Mouse (Mus musculus): ENCODE results near the gene Pde4d. TPM values are rescaled to one million over a fixed set of nuclear protein-coding genes. Genes with fewer than 3 reads are reported as not detected.

Pde4d gene
- polyA plus RNA-seq, 1 experiment from 2014 or later: 8.7 TPM

DNA sequence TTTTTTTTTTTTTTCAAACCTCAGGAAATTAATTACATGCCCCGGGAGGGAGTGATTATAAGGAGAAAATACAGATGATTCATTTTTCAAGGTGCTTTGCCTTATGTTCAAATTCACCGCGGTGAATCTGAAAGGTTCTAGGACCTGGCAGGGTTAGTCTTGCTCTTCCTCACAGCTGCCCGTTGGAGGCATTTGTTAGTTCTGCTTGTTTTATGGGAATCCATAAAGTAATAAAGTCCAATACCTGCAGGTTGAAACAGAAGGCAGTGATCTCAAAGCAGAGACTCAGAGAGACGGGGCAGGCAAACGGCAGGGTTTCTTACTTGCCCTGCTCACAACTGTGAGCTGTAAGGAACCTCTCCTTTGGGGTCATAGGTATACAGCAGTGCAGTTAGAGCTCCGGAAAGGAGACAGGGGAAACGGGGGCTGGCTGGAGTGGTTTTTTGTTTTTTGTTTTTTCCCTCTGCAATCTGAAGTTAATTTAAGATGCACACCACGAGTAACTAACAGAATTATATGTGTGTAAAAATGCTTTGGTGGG lies 49.1 kb downstream of the Pde4d start:
- DNase-seq (ENCODE audit: low spot score, missing footprints): no peak
- H3K27ac ChIP-seq (ENCODE audit: low read depth, low read length): no peak overlapping the region
- no peaks in the 10 kb centered on the region for H3K27me3 ChIP-seq (ENCODE audit: control insufficient read depth, insufficient read depth, low read length)
- H3K4me3 ChIP-seq (ENCODE audit: low read depth, low read length): no peak overlapping the region
- no peaks in the 10 kb centered on the region for H3K9me3 ChIP-seq (ENCODE audit: control insufficient read depth, low read length)
- ATAC-seq (ENCODE audit: low FRiP score): no peak
- H3K9ac ChIP-seq (ENCODE audit: low read length): no peak overlapping the region
- H3K36me3 ChIP-seq (ENCODE audit: control insufficient read depth, insufficient read depth, low read length): no peaks in the 10 kb centered on the region
- no peak overlapping the region for H3K4me2 ChIP-seq
- H3K4me1 ChIP-seq (ENCODE audit: control insufficient read depth, insufficient read depth, low read length): no peaks in the 10 kb centered on the region
- 73% methylated on average over 9 of the region's 9 CpGs for WGBS

DNA sequence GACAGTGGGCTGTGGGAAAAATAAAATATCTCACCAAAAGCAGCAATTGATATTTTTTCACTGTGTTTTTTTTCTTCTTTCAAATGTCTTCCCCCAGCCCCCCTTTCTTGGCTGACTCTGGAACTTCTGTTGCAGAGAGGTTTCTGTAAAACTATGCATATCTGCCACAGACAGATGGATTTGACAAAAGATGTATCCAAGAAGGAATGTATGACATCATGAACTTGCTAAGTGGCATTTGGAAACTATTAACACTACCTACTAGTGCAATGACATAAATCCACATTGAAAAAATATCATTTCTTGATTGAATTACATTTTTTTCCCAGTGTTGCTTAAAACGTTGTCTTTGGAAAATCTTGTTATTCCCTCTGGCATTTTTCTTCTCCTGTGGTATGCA lies 51.6 kb downstream of the Pde4d start:
- H3K9ac ChIP-seq (ENCODE audit: low read length): no peak overlapping the region
- H3K27ac ChIP-seq (ENCODE audit: low read depth, low read length): no peak overlapping the region
- H3K27me3 ChIP-seq (ENCODE audit: control insufficient read depth, insufficient read depth, low read length): no peaks in the 10 kb centered on the region
- DNase-seq (ENCODE audit: low spot score, missing footprints) (peak; percentile 76), ATAC-seq (ENCODE audit: low FRiP score) (no peak)
- no peaks in the 10 kb centered on the region for H3K4me1 ChIP-seq (ENCODE audit: control insufficient read depth, insufficient read depth, low read length)
- 69% methylated on average over 1 of the region's 1 CpGs for WGBS
- no peaks in the 10 kb centered on the region for H3K9me3 ChIP-seq (ENCODE audit: control insufficient read depth, low read length)
- H3K4me3 ChIP-seq (ENCODE audit: low read depth, low read length): no peak overlapping the region
- no peak overlapping the region for H3K4me2 ChIP-seq
- H3K36me3 ChIP-seq (ENCODE audit: control insufficient read depth, insufficient read depth, low read length): no peaks in the 10 kb centered on the region

DNA sequence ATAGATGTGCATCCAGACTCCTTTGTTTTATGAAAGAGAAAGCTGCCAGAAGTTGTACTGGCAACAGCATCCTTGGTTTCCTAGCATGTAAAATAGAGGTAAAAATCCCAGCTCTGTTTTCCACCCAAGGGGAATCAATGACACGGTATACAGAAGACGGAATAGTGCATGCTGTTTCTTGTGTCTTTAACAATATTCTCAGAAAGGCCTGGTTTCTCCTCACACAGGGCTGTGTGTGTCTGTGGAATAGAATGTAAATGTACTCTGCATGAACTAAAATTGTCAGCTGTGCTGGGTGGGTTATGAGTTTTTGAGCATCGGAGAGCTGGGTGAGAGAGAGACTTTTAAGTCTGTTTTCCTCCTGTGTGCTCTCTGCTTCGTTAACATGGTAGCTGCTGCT lies 74.8 kb downstream of the Pde4d start:
- DNase-seq (ENCODE audit: low spot score, missing footprints): peak; percentile 60
- no peaks in the 10 kb centered on the region for H3K9me3 ChIP-seq (ENCODE audit: control insufficient read depth, low read length)
- H3K4me3 ChIP-seq (ENCODE audit: low read depth, low read length): no peak overlapping the region
- ATAC-seq (ENCODE audit: low FRiP score): no peak
- WGBS: 84% methylated on average over 4 of the region's 4 CpGs
- H3K4me2 ChIP-seq: no peak overlapping the region
- no peaks in the 10 kb centered on the region for H3K4me1 ChIP-seq (ENCODE audit: control insufficient read depth, insufficient read depth, low read length)
- no peaks in the 10 kb centered on the region for H3K36me3 ChIP-seq (ENCODE audit: control insufficient read depth, insufficient read depth, low read length)
- no peaks in the 10 kb centered on the region for H3K27me3 ChIP-seq (ENCODE audit: control insufficient read depth, insufficient read depth, low read length)
- no peak overlapping the region for H3K27ac ChIP-seq (ENCODE audit: low read depth, low read length)
- H3K9ac ChIP-seq (ENCODE audit: low read length): no peak overlapping the region

DNA sequence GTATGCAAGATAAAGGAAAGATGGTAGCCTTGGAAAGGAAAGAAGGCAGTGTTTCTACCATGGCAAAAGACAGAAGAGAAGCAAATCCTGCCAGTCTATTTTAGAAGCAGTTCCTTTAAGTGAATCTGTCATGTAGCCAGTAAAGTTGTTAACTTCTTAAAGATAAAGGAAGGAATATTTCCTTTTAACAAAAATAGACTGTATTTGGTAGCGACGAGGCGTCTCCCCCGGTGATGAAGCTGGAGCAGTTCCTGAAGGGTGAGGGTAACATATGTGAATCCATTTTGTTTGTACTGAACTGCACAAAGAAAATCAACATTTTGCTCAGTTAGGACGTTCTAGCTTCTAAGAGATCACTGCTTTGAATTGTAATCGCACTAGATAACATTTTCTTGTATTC lies 75.2 kb downstream of the Pde4d start:
- Histone ChIP-seq H3K9me3 (ENCODE audit: control insufficient read depth, low read length) (no peaks in the 10 kb centered on the region), H3K36me3 (ENCODE audit: control insufficient read depth, insufficient read depth, low read length) (no peaks in the 10 kb centered on the region), H3K27me3 (ENCODE audit: control insufficient read depth, insufficient read depth, low read length) (no peaks in the 10 kb centered on the region), H3K9ac (ENCODE audit: low read length) (no peak overlapping the region), H3K4me2 (no peak overlapping the region), H3K4me1 (ENCODE audit: control insufficient read depth, insufficient read depth, low read length) (no peaks in the 10 kb centered on the region), H3K4me3 (ENCODE audit: low read depth, low read length) (no peak overlapping the region), H3K27ac (ENCODE audit: low read depth, low read length) (no peak overlapping the region)
- DNase-seq (ENCODE audit: low spot score, missing footprints) (peak; percentile 17), ATAC-seq (ENCODE audit: low FRiP score) (no peak)
- 93% methylated on average over 6 of the region's 6 CpGs for whole genome bisulfite sequencing

DNA sequence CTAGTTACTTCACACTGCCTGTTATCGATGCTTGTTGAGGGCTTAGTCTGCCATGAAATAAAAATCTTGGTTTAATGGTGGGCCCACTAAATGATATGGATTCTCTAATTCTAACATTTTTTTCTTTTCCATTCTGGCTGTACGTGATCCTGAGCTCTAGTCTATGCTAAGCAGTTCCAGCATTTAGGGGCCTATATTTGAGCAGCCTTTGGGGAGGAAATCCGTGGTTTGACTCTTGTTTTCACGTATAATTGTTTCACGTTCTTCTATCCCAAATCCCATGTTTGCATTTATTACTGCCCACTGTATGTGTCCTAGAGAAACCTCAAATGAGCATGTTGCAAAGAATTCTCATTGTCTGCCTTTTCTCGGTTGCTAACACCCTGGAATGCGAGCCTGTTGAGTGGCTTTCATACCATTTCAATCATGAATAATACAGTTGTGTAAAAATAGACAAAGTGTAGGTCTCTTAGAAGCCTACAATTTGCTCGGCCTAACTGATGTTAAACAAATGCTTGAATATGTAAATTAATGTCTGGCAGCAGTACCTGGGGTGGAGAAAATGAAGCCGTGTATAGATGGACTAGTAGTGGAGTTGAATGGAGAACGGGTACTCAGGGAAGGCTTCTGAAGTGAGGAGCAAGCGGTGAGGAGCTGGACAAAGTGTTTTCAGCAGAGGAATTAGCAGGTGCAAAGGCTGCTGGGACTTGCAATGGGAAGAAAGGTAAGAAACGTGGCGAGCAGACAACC lies 76.7 kb downstream of the Pde4d start:
- Histone ChIP-seq H3K4me1 (ENCODE audit: control insufficient read depth, insufficient read depth, low read length) (no peaks in the 10 kb centered on the region), H3K27ac (ENCODE audit: low read depth, low read length) (no peak overlapping the region), H3K27me3 (ENCODE audit: control insufficient read depth, insufficient read depth, low read length) (no peaks in the 10 kb centered on the region), H3K9me3 (ENCODE audit: control insufficient read depth, low read length) (no peaks in the 10 kb centered on the region), H3K4me2 (no peak overlapping the region), H3K36me3 (ENCODE audit: control insufficient read depth, insufficient read depth, low read length) (no peaks in the 10 kb centered on the region), H3K9ac (ENCODE audit: low read length) (no peak overlapping the region), H3K4me3 (ENCODE audit: low read depth, low read length) (no peak overlapping the region)
- ATAC-seq (ENCODE audit: low FRiP score) (0 out of 2 replicates have a peak, but pooled peaks have one; percentile 11), DNase-seq (ENCODE audit: low spot score, missing footprints) (peak; percentile 76)
- 71% methylated on average over 13 of the region's 13 CpGs for WGBS

DNA sequence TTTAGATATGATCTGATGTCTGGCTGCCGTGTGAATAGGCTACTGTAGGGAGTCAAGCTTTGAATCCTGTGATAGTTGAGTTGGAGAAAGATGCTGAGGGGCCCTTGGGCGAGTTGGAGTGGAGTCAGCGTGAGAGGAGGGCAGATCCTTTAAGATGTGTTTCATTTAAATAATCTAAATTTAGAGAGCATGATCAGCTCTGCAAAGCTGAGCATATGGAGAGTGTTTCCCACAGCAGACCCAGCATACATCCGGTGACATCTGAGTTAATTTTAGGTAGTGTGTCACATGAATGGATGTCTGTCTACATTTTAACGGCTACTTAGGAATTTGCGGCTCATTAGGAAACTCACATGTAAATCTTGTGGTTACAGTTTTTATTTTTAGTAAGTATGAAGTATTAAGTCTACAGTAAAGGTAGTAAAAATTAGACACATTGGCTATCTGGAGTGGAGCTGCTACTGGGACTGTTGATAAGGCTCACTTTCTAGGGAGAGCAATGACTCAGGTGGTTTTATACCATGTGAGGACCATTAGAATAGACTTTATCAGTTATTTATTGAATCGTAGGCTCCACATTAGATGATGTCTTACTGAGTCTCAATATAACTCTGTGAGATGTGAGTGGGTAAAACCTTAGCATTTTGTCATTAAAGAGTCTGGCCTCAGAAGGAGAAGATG lies 77.5 kb downstream of the Pde4d start:
- WGBS: 90% methylated on average over 7 of the region's 7 CpGs
- H3K27me3 ChIP-seq (ENCODE audit: control insufficient read depth, insufficient read depth, low read length): no peaks in the 10 kb centered on the region
- DNase-seq (ENCODE audit: low spot score, missing footprints) (peak; percentile 64), ATAC-seq (ENCODE audit: low FRiP score) (no peak)
- no peak overlapping the region for H3K4me3 ChIP-seq (ENCODE audit: low read depth, low read length)
- H3K4me1 ChIP-seq (ENCODE audit: control insufficient read depth, insufficient read depth, low read length): no peaks in the 10 kb centered on the region
- H3K27ac ChIP-seq (ENCODE audit: low read depth, low read length): no peak overlapping the region
- no peak overlapping the region for H3K4me2 ChIP-seq
- no peaks in the 10 kb centered on the region for H3K36me3 ChIP-seq (ENCODE audit: control insufficient read depth, insufficient read depth, low read length)
- H3K9ac ChIP-seq (ENCODE audit: low read length): no peak overlapping the region
- no peaks in the 10 kb centered on the region for H3K9me3 ChIP-seq (ENCODE audit: control insufficient read depth, low read length)

DNA sequence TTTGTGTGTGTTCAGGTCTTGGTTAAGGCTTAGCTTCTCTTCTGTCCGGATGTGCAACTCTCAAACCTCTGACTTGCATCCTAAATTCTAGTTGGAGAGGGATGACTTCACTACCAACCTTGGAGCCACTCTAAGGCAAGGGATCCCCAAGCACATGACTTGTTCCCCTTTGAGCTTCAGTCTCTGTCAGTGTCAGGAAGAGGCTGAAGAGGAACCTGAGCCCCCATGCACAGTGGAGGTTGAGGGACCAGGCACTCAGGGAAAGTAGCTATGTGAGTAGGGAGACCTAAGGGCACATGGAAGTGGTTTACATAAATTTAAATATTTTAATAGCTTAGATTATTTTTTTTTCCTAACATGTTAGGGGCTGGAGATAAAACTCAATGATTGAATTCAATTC lies 78.6 kb downstream of the Pde4d start:
- ATAC-seq (ENCODE audit: low FRiP score): no peak
- H3K36me3 ChIP-seq (ENCODE audit: control insufficient read depth, insufficient read depth, low read length): no peaks in the 10 kb centered on the region
- H3K9me3 ChIP-seq (ENCODE audit: control insufficient read depth, low read length): no peaks in the 10 kb centered on the region
- H3K4me3 ChIP-seq (ENCODE audit: low read depth, low read length): no peak overlapping the region
- no peak overlapping the region for H3K9ac ChIP-seq (ENCODE audit: low read length)
- peak; percentile 60 for DNase-seq (ENCODE audit: low spot score, missing footprints)
- no peaks in the 10 kb centered on the region for H3K4me1 ChIP-seq (ENCODE audit: control insufficient read depth, insufficient read depth, low read length)
- no peaks in the 10 kb centered on the region for H3K27me3 ChIP-seq (ENCODE audit: control insufficient read depth, insufficient read depth, low read length)
- H3K4me2 ChIP-seq: no peak overlapping the region
- WGBS: 87% methylated on average over 1 of the region's 1 CpGs
- H3K27ac ChIP-seq (ENCODE audit: low read depth, low read length): no peak overlapping the region

DNA sequence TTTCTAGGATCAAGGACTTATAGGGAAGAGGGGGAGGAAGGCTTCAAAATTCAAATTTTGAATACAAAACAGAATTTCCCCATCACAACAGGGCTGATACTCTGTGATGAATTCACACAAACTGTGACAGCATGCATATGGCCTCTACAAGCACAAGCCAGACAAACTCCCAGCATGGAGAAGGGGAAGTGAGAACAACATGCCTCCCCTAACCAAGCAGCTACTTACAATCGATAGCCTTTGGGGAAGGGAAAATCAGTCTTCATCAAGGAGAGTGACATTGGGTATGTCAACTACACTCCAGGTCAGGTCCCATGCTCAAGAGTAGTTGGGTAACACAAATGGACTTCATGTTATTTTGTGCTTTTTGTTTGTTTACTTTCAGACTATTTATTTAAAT lies 83.1 kb downstream of the Pde4d start:
- H3K4me3 ChIP-seq (ENCODE audit: low read depth, low read length): no peak overlapping the region
- H3K9ac ChIP-seq (ENCODE audit: low read length): no peak overlapping the region
- H3K27ac ChIP-seq (ENCODE audit: low read depth, low read length): no peak overlapping the region
- H3K4me2 ChIP-seq: no peak overlapping the region
- no peaks in the 10 kb centered on the region for H3K9me3 ChIP-seq (ENCODE audit: control insufficient read depth, low read length)
- H3K36me3 ChIP-seq (ENCODE audit: control insufficient read depth, insufficient read depth, low read length): no peaks in the 10 kb centered on the region
- 94% methylated on average over 1 of the region's 1 CpGs for WGBS
- no peak for DNase-seq (ENCODE audit: low spot score, missing footprints)
- ATAC-seq (ENCODE audit: low FRiP score): no peak
- no peaks in the 10 kb centered on the region for H3K4me1 ChIP-seq (ENCODE audit: control insufficient read depth, insufficient read depth, low read length)
- H3K27me3 ChIP-seq (ENCODE audit: control insufficient read depth, insufficient read depth, low read length): no peaks in the 10 kb centered on the region

DNA sequence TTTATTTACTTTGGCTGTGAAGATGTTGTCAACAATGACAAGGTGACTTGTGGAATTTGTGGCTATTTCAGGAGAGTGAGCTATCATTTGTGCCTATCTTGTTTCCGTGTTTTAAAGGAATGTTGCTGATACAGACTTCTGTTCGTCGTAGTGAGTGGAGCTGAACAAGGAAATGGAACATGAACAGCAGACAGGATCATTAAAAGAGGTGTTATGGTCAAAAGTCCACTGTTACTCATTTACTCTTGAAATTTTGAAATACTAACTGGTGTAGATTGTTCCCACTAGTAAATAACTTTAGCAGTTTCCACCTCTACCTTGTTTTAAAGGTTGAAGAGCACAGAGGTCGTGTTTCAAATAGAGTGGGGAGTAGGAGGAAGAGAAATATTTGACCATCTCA lies 86.7 kb downstream of the Pde4d start:
- no peaks in the 10 kb centered on the region for H3K36me3 ChIP-seq (ENCODE audit: control insufficient read depth, insufficient read depth, low read length)
- H3K9ac ChIP-seq (ENCODE audit: low read length): no peak overlapping the region
- DNase-seq (ENCODE audit: low spot score, missing footprints) (peak; percentile 19), ATAC-seq (ENCODE audit: low FRiP score) (no peak)
- no peak overlapping the region for H3K4me3 ChIP-seq (ENCODE audit: low read depth, low read length)
- WGBS: 79% methylated on average over 4 of the region's 4 CpGs
- no peak overlapping the region for H3K27ac ChIP-seq (ENCODE audit: low read depth, low read length)
- no peak overlapping the region for H3K4me2 ChIP-seq
- no peaks in the 10 kb centered on the region for H3K9me3 ChIP-seq (ENCODE audit: control insufficient read depth, low read length)
- no peaks in the 10 kb centered on the region for H3K4me1 ChIP-seq (ENCODE audit: control insufficient read depth, insufficient read depth, low read length)
- H3K27me3 ChIP-seq (ENCODE audit: control insufficient read depth, insufficient read depth, low read length): no peaks in the 10 kb centered on the region

Data from midbrain, embryonic 11.5 days (tissue).